Mouse (Mus musculus) CH12.LX (cell line): ENCODE data around the gene Lrmda.

ENCODE experiments used
- CTCF ChIP-seq, 2 experiments: IDR thresholded peaks in 1 of 2; conservative IDR thresholded peaks in 1 of 2; 2 replicates each; pipeline ENCODE4 v1.5.1; 2011 to 2012; ENCODE audit warnings: low read depth in 2 of 2, low read length in 2 of 2, improper control_type of control experiment in 1 of 2, inconsistent platforms in 1 of 2, mild to moderate bottlenecking in 1 of 2, moderate library complexity in 1 of 2
- MAZ ChIP-seq: IDR thresholded peaks from 2 replicates; pipeline ENCODE4 v1.6.1; 2012; ENCODE audit warnings: low read depth, mild to moderate bottlenecking, inconsistent platforms, low read length, improper control_type of control experiment, moderate library complexity
- POLR2A ChIP-seq: IDR thresholded peaks from 2 replicates; pipeline ENCODE4 v1.6.1; 2011; ENCODE audit warnings: low read depth, mild to moderate bottlenecking, improper control_type of control experiment, low read length
- TCF12 ChIP-seq: IDR thresholded peaks from 2 replicates; pipeline ENCODE4 v1.6.1; 2014; ENCODE audit warnings: low read depth, mild to moderate bottlenecking, inconsistent platforms, low read length, improper control_type of control experiment
- ZMIZ1 ChIP-seq: IDR thresholded peaks from 2 replicates; pipeline ENCODE4 v1.6.1; 2012; ENCODE audit warnings: low read depth, mild to moderate bottlenecking, inconsistent platforms, low read length, improper control_type of control experiment
- ZNF384 ChIP-seq: IDR thresholded peaks from 2 replicates; pipeline ENCODE4 v1.6.1; 2012; ENCODE audit warnings: low read depth, low read length, improper control_type of control experiment, inconsistent platforms

- TF ChIP-seq MAZ (no peak), ZMIZ1 (no peak), ZNF384 (no peak), TCF12 (no peak), POLR2A (no peak), CTCF (conservative IDR thresholded peaks at IDR 0.05 in 1 of 2, IDR thresholded peaks at IDR 0.05 in 1 of 2; ENCODE audit: low read depth in 2 of 2, low read length in 2 of 2) (no peak)
These were observed 883.4 kb downstream of the Lrmda start for GRCm38 (mm10) chr14:22902914-22903313.
